Mouse (Mus musculus): Measurements from ENCODE around the gene Tshz2. TPM values are rescaled to one million over a fixed set of nuclear protein-coding genes. Genes with fewer than 3 reads are reported as not detected.
"Not testable (repeated sequence)": the region's sequence is repeated elsewhere in the genome, so short reads cannot be mapped to it uniquely, and the experiment has no call there.

Gene Tshz2
- polyA plus RNA-seq, 1 experiment from 2014 or later: 50.4 TPM

DNA sequence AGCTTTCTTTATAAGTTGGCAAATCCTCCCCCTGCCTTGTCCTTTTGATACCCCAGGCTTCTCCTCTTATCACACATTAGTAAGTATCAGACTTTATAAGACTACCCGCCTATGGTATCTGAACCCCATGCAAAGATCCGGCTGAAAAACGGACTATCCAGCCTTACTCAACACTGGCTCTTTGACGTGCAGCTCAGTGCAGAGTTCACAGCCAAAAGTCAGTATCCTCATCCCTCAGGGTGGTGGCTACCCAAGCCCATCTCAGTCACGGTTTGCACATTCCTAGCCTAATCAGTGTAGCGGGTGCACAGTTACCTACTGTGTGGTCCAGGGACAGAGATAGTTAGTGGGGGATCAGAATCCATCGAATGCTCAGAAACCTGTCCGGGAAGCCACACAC is 130.9 kb downstream of the Tshz2 start:
- Histone ChIP-seq H3K9ac (replicated peaks) (no peak overlapping the region), H3K9me3 (replicated peaks) (no peaks in the 10 kb centered on the region), H3K36me3 (peaks cover 3% of the 10 kb centered on the region; the same call in 1 of the 2 replicates), H3K4me3 (replicated peaks) (no peak overlapping the region), H3K4me2 (no peak overlapping the region), H3K27me3 (replicated peaks) (no peaks in the 10 kb centered on the region), H3K4me1 (peaks cover 12% of the 10 kb centered on the region), H3K27ac (replicated peaks) (no peak overlapping the region)
- no peak for ATAC-seq (ENCODE audit: low FRiP score)
- 87% methylated on average over 8 of the region's 8 CpGs for WGBS

DNA sequence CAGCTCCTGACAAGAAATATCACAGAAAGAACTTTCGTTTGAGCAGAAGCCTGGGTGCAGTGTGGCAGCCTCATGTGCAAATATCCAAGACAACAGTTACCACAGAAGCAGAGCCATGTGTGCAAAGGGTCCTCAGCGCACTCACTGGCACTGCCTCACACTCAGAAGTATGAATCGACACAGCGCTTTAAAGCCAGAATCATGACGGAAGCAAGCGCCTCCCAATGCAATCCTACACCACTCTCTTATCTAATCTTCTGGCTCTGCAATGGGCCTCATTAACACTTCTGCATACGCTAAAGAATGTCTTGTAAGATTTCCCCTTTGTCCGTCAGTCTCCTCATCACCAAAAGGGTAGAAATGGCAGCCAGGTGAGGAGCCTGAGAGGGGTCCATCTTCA is 133.4 kb downstream of the Tshz2 start:
- WGBS: 84% methylated on average over 8 of the region's 8 CpGs

DNA sequence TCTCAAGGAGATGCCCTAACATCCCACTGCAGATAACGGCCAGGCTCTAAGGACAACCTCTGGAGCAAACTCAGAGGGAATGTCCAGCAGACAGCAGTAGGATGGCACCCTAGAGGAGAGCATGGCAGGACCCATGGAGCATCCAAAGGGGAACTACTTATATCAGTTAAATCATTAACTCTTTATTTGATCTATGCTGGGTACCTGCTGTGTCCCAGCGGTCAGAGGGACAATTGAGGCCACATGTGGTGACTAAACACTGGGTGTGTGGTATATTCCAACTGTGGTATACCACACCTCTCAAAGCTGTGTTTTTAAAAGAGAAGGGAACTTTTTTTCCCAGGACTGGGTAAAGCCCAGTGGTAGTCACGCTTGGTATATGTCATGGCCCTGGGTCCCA is 134.5 kb downstream of the Tshz2 start:
- no peak for ATAC-seq (ENCODE audit: low FRiP score)
- WGBS: 58% methylated on average over 3 of the region's 3 CpGs
- Histone ChIP-seq H3K4me1 (peaks cover 16% of the 10 kb centered on the region), H3K27ac (replicated peaks) (no peak overlapping the region), H3K4me3 (replicated peaks) (no peak overlapping the region), H3K36me3 (no peaks in the 10 kb centered on the region), H3K9ac (replicated peaks) (no peak overlapping the region), H3K4me2 (no peak overlapping the region), H3K27me3 (replicated peaks) (no peaks in the 10 kb centered on the region), H3K9me3 (replicated peaks) (no peaks in the 10 kb centered on the region)

More for the DNA sequence above, 133.4 kb downstream of the Tshz2 start:
- Histone ChIP-seq H3K27me3 (replicated peaks) (no peaks in the 10 kb centered on the region), H3K4me1 (peaks cover 19% of the 10 kb centered on the region), H3K4me3 (replicated peaks) (no peak overlapping the region), H3K4me2 (no peak overlapping the region), H3K9me3 (replicated peaks) (no peaks in the 10 kb centered on the region), H3K27ac (replicated peaks) (no peak overlapping the region), H3K36me3 (no peaks in the 10 kb centered on the region), H3K9ac (replicated peaks) (no peak overlapping the region)
- no peak for ATAC-seq (ENCODE audit: low FRiP score)

DNA sequence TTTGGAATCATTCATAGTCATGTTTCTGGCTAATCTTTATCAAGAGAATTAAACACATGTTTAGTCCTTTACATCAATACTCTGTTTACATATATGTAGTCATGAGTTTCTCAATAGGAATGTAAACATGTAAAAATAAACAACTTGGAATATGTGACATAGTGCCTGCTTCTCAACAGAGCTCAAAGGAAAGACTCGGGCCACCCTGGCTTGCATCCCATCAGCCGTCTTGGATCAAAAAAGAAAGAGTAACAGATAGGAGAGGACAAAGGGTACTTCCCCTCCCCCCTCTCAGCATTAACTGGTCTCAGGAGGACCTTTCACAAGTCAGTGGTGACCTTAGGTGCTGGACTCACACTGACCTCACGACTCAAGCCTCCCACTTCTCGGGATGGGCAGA is 142.3 kb downstream of the Tshz2 start:
- no peak for ATAC-seq (ENCODE audit: low FRiP score)

DNA sequence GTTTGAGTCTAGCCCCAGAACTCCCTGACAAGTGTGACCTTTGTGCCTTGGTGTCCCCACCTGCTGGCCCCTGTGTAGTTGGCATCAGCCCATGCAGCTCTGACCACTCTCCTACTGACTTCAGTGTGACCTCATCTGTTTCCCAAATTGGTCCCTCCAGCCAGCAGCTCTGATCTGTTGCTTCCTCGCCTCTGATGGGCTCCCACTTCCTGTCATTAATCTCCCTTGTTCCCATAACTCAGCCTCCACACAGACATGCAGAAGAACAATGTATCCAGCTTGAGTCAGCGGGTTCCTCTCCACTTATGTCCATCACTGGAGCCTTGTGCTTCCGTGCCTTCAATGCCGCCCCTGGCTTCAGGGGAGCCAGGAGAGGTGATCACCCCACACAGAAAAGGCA is 144.4 kb downstream of the Tshz2 start:
- H3K27ac ChIP-seq (replicated peaks): no peak overlapping the region
- no peak for ATAC-seq (ENCODE audit: low FRiP score)
- H3K36me3 ChIP-seq: no peaks in the 10 kb centered on the region
- no peak overlapping the region for H3K9ac ChIP-seq (replicated peaks)
- H3K9me3 ChIP-seq (replicated peaks): no peaks in the 10 kb centered on the region
- no peak overlapping the region for H3K4me2 ChIP-seq
- peaks cover 36% of the 10 kb centered on the region for H3K4me1 ChIP-seq
- no peaks in the 10 kb centered on the region for H3K27me3 ChIP-seq (replicated peaks)
- 57% methylated on average over 4 of the region's 4 CpGs for WGBS
- no peak overlapping the region for H3K4me3 ChIP-seq (replicated peaks)

More for the DNA sequence above, 142.3 kb downstream of the Tshz2 start:
- Histone ChIP-seq H3K9me3 (replicated peaks) (no peaks in the 10 kb centered on the region), H3K4me1 (peaks cover 22% of the 10 kb centered on the region), H3K4me2 (no peak overlapping the region), H3K36me3 (no peaks in the 10 kb centered on the region), H3K27ac (replicated peaks) (no peak overlapping the region), H3K9ac (replicated peaks) (no peak overlapping the region), H3K4me3 (replicated peaks) (no peak overlapping the region), H3K27me3 (replicated peaks) (no peaks in the 10 kb centered on the region)
- WGBS: 45% methylated on average over 4 of the region's 4 CpGs

DNA sequence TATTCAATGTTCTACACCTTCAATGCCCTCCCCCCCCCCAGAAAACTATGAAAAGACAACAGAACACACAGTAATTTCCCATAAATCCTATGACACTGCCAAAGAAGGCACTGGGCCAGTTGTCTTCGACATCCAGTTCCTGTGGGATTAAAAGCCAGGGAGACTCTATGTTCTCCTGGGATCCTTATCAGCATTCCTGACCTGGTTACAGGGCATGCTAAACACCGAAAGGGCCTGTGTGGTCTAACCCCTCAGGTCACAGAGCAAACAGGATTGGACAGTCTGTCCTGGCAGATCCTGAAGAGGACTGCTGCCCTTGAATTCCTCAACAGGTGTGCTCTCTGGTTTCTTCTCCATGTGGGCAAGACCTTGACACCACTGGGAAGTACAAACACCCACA is 145.0 kb downstream of the Tshz2 start:
- H3K4me1 ChIP-seq: peaks cover 38% of the 10 kb centered on the region
- H3K36me3 ChIP-seq: no peaks in the 10 kb centered on the region
- no peaks in the 10 kb centered on the region for H3K27me3 ChIP-seq (replicated peaks)
- no peak overlapping the region for H3K4me3 ChIP-seq (replicated peaks)
- no peak for ATAC-seq (ENCODE audit: low FRiP score)
- no peaks in the 10 kb centered on the region for H3K9me3 ChIP-seq (replicated peaks)
- H3K9ac ChIP-seq (replicated peaks): no peak overlapping the region
- H3K27ac ChIP-seq (replicated peaks): no peak overlapping the region
- WGBS: 79% methylated on average over 2 of the region's 2 CpGs
- no peak overlapping the region for H3K4me2 ChIP-seq

DNA sequence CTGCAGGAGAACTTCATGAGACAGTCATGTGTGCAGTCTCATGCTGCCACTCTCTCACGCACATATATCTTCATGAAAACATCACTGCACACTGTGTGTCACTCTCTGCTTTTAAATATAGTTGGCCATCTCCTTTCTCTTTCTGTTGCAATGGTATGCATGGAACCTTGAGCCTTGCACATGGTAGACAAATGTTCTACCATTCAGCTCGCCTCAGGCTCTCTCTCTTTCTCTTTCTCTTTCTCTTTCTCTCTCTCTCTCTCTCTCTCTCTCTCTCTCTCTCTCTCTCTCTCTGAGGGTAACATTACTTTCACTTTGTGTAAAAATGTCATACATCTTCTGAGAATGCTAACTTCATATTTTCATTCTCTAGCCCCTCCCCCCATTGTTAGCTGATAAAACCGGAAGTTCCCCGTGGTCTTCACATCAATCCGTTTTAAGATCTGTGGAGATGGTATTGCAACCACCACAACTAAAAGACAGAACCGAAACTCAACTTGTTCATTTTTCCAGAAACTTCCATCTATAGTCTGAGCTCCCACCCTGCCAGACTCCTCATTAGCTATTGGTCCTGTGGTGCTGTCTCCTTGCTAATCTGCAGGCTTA is 146.0 kb downstream of the Tshz2 start:
- Histone ChIP-seq H3K4me1 (peaks cover 38% of the 10 kb centered on the region), H3K4me3 (replicated peaks) (no peak overlapping the region), H3K9me3 (replicated peaks) (no peaks in the 10 kb centered on the region), H3K9ac (replicated peaks) (no peak overlapping the region), H3K36me3 (no peaks in the 10 kb centered on the region), H3K4me2 (no peak overlapping the region), H3K27me3 (replicated peaks) (no peaks in the 10 kb centered on the region), H3K27ac (replicated peaks) (no peak overlapping the region)
- ATAC-seq (ENCODE audit: low FRiP score): no peak
- WGBS: 90% methylated on average over 6 of the region's 6 CpGs

DNA sequence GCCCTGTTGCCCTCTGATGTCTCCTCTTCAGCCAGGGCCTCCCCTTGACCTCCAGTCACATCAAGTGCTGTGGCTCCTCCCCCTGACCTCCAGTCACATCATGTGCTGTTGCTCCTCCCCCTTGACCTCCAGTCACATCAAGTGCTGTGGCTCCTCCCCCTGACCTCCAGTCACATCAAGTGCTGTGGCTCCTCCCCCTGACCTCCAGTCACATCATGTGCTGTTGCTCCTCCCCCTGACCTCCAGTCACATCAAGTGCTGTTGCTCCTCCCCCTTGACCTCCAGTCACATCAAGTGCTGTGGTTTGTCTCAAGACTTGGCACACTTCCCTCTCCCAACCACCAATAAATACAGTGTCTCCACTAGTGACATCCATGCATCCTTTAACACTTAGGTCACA is 148.9 kb downstream of the Tshz2 start:
- not testable (repeated sequence) for H3K27me3 ChIP-seq (replicated peaks); H3K27ac ChIP-seq (replicated peaks); H3K9ac ChIP-seq (replicated peaks); H3K36me3 ChIP-seq; H3K4me3 ChIP-seq (replicated peaks); H3K4me2 ChIP-seq; ATAC-seq (ENCODE audit: low FRiP score); H3K9me3 ChIP-seq (replicated peaks)
- H3K4me1 ChIP-seq: peaks cover 33% of the 10 kb centered on the region

DNA sequence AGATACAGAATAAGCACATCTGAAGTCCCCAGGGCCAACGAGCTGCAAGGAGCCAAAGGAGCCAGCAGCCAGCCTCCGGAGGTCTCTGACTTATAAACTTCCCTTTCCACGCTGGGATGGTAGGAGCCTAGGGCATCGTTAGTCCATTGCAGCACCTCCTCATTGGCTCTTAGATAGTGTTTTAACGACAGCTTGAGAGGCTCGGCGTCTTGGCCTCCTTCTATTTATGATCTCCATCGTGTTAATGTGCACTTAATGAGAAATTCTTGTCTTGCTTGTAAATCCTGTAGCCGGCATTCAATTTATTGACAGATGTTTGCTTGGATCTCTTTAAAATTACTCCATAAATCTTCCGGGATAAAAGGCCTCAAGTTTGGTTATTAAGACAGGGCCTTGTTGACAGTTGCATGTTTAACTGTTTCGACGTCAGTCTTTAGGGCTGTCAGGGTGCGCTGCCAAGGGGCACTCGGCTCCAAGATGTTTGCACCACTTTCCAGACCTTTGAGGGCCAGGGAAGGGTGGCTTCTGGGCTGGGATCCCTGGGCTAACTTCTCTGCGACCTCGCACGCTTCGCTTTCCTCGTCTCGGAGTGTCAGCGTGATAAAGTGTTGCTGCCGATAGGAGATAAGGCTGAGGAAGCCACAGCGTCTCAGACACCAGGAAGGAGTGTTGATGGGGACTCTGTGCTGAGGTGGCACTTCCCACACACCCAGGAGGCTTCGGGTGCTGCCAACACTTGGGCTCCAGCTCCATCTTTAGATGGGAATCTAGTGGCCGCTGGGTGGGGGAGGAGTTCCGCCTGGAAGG is 150.3 kb downstream of the Tshz2 start:
- 59% methylated on average over 26 of the region's 26 CpGs for WGBS
- Histone ChIP-seq H3K4me1 (peaks cover 42% of the 10 kb centered on the region), H3K4me3 (replicated peaks) (no peak overlapping the region), H3K9me3 (replicated peaks) (no peaks in the 10 kb centered on the region), H3K27me3 (replicated peaks) (no peaks in the 10 kb centered on the region), H3K36me3 (no peaks in the 10 kb centered on the region), H3K27ac (replicated peaks) (no peak overlapping the region), H3K9ac (replicated peaks) (no peak overlapping the region), H3K4me2 (no peak overlapping the region)
- ATAC-seq (ENCODE audit: low FRiP score): no peak

DNA sequence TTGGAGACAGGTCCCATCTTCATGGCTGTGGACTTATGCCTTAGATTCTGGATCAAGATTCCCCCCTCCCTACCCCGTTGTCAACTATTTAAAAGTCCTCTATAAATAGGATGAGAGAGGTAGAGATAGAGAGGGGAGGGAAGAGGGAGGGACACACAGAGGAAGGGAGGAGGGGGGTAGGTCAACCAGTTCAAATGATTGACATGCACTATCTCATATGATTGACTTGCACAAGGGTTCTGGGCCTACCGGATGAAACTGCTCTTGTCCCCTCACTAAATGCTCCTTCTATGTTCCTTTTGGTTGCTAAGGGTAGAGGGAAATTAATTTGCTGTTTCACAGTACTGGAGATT is 150.8 kb downstream of the Tshz2 start:
- no peaks in the 10 kb centered on the region for H3K27me3 ChIP-seq (replicated peaks)
- no peak overlapping the region for H3K4me3 ChIP-seq (replicated peaks)
- H3K9me3 ChIP-seq (replicated peaks): no peaks in the 10 kb centered on the region
- WGBS: 86% methylated on average over 2 of the region's 2 CpGs
- peaks cover 42% of the 10 kb centered on the region for H3K4me1 ChIP-seq
- H3K36me3 ChIP-seq: no peaks in the 10 kb centered on the region
- ATAC-seq (ENCODE audit: low FRiP score): 0 out of 2 replicates have a peak, but pooled peaks have one; percentile 26
- H3K4me2 ChIP-seq: no peak overlapping the region
- H3K9ac ChIP-seq (replicated peaks): no peak overlapping the region
- no peak overlapping the region for H3K27ac ChIP-seq (replicated peaks)

DNA sequence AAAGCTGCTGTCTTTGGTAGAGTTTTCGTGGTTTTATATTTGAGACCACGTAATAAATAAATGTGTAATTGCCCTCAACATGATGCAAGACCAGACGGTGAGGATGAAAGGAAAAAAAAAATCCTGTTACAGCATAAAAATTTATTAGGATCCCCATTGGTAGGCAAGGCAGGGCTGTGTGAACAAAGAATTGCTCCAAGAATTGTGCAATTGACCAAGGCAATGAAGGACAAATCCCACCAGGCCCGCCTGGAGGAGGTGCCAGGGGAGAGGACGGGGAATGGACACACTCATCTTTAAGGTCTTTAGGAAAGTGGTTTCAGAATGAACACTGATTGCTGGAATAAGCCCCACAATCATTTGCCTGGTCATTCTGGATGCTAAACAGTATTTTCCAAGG is 154.6 kb downstream of the Tshz2 start:
- H3K27ac ChIP-seq (replicated peaks): no peak overlapping the region; the same call in 1 of the 2 replicates
- peaks cover 45% of the 10 kb centered on the region for H3K4me1 ChIP-seq
- 52% methylated on average over 5 of the region's 5 CpGs for WGBS
- H3K9ac ChIP-seq (replicated peaks): no peak overlapping the region
- no peaks in the 10 kb centered on the region for H3K36me3 ChIP-seq
- no peak for ATAC-seq (ENCODE audit: low FRiP score)
- H3K9me3 ChIP-seq (replicated peaks): no peaks in the 10 kb centered on the region
- H3K27me3 ChIP-seq (replicated peaks): no peaks in the 10 kb centered on the region
- H3K4me2 ChIP-seq: no peak overlapping the region
- H3K4me3 ChIP-seq (replicated peaks): no peak overlapping the region

DNA sequence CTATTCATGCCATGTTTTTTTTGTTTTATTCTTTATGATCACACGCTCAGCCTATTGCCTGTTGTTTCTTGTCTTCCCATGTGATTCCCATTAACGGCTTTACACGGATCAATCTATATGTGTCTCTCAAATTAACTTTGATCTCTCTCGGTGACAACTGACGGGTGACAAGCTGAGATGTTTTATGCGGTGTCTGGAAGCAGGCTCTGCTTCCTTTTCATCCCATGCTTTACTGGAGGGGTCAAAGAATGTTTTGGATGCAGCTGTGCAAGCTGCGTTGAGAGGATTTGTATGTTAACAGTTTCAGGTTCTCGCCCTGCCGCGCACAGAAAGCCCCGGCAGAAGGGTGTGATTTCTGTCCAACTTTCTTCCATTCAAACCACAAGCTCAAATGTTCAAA is 155.1 kb downstream of the Tshz2 start:
- H3K27me3 ChIP-seq (replicated peaks): no peaks in the 10 kb centered on the region
- peaks cover 44% of the 10 kb centered on the region for H3K4me1 ChIP-seq
- H3K4me3 ChIP-seq (replicated peaks): no peak overlapping the region
- no peak overlapping the region for H3K9ac ChIP-seq (replicated peaks)
- WGBS: 64% methylated on average over 11 of the region's 11 CpGs
- no peaks in the 10 kb centered on the region for H3K36me3 ChIP-seq
- H3K4me2 ChIP-seq: no peak overlapping the region
- no peak for ATAC-seq (ENCODE audit: low FRiP score)
- no peaks in the 10 kb centered on the region for H3K9me3 ChIP-seq (replicated peaks)
- H3K27ac ChIP-seq (replicated peaks): no peak overlapping the region; the same call in 1 of the 2 replicates
